In genomic region chr4:63972536-63972935, GRCm38 (mm10) we compare ENCODE assay signal across 17 mouse cellular contexts.
"Had no signal": no experiment of that assay in that cellular context is flagged by ENCODE, and none has a peak within 500 bp of the region (broad histone marks: within the 10 kb centered on the region; RNA-seq: fewer than 3 reads in every experiment).

No protein-coding gene starts in this region.

- H3K4me1 ChIP-seq: limb, embryonic 10.5 days; limb, embryonic 13.5 days; liver, embryonic 12.5 days; liver, embryonic 15.5 days had no signal

- H3K4me3 ChIP-seq: layer of hippocampus, adult 2 months; limb, embryonic 10.5 days; limb, embryonic 13.5 days; liver, embryonic 12.5 days; liver, embryonic 15.5 days had no signal

- H3K27ac ChIP-seq: kidney, postnatal 0 days; layer of hippocampus, adult 2 months; limb, embryonic 10.5 days; limb, embryonic 13.5 days; liver, embryonic 12.5 days; liver, embryonic 15.5 days; stomach, postnatal 0 days had no signal

- H3K27me3 ChIP-seq: limb, embryonic 13.5 days; liver, embryonic 12.5 days; liver, embryonic 15.5 days had no signal

- H3K9ac ChIP-seq: limb, embryonic 13.5 days; liver, embryonic 12.5 days; liver, embryonic 15.5 days had no signal

- H3K36me3 ChIP-seq: limb, embryonic 10.5 days; liver, embryonic 12.5 days; liver, embryonic 15.5 days had no signal

- H3K4me2 ChIP-seq: limb, embryonic 13.5 days; liver, embryonic 12.5 days; liver, embryonic 15.5 days; midbrain, embryonic 11.5 days had no signal

- H3K9me3 ChIP-seq: limb, embryonic 10.5 days; limb, embryonic 13.5 days; liver, embryonic 12.5 days; liver, embryonic 15.5 days had no signal

- DNase-seq: kidney, adult 9 months; kidney, postnatal 25 days; layer of hippocampus, adult 9-11 months; liver; lung, adult 2 months; lung, postnatal 14 days; lung, postnatal 4 days; midbrain, embryonic 14.5 days; thymus, postnatal 25 days had no signal

- ATAC-seq: liver, embryonic 12.5 days had no signal
